Mouse (Mus musculus) lung, postnatal 36 days (tissue): Measurements from ENCODE around the gene Mlec.
"Not testable (repeated sequence)": the region's sequence is repeated elsewhere in the genome, so short reads cannot be mapped to it uniquely, and the experiment has no call there.

ENCODE experiments used
- DNase-seq: peaks from one replicate; pipeline ENCODE4 v3.0.0; 2022; ENCODE audit warnings: mixed read lengths

Mlec gene

GRCm38 (mm10) chr5:115149675-115150459 lies 8.1 kb downstream of the Mlec start:
- DNase-seq = no peak

- not testable (repeated sequence) for DNase-seq
Observed at GRCm38 (mm10) chr5:115148872-115149271, 9.1 kb downstream of the Mlec start.

GRCm38 (mm10) chr5:115148378-115148777 lies 9.6 kb downstream of the Mlec start:
- DNase-seq = no peak

- DNase-seq = no peak
Observed at GRCm38 (mm10) chr5:115147388-115147787, 10.6 kb downstream of the Mlec start.

GRCm38 (mm10) chr5:115146747-115147130 lies 11.2 kb downstream of the Mlec start:
- DNase-seq = no peak

- no peak for DNase-seq
Observed at GRCm38 (mm10) chr5:115145976-115146746, 11.8 kb downstream of the Mlec start.

GRCm38 (mm10) chr5:115145253-115145968 lies 12.6 kb downstream of the Mlec start:
- peak; percentile 49 for DNase-seq

- DNase-seq = no peak
Observed at GRCm38 (mm10) chr5:115144471-115144870, 13.5 kb downstream of the Mlec start.

GRCm38 (mm10) chr5:115143552-115143951 lies 14.4 kb downstream of the Mlec start:
- DNase-seq = no peak

GRCm38 (mm10) chr5:115142166-115142697 lies 15.7 kb downstream of the Mlec start:
- DNase-seq = no peak

GRCm38 (mm10) chr5:115140726-115141125 lies 17.3 kb downstream of the Mlec start:
- DNase-seq = no peak

GRCm38 (mm10) chr5:115139124-115139523 lies 18.9 kb downstream of the Mlec start:
- DNase-seq = no peak

GRCm38 (mm10) chr5:115134234-115135165 lies 23.5 kb downstream of the Mlec start, which contains the start of gene Unc119b:
Gene Unc119b (minus strand): TSS chr5:115134975.
- peak; percentile 89 for DNase-seq

- DNase-seq = no peak
Observed at GRCm38 (mm10) chr5:115133358-115134066, 24.5 kb downstream of the Mlec start.

GRCm38 (mm10) chr5:115132465-115132864 lies 25.5 kb downstream of the Mlec start:
- DNase-seq = no peak

GRCm38 (mm10) chr5:115129328-115129727 lies 28.7 kb downstream of the Mlec start:
- no peak for DNase-seq

- DNase-seq = no peak
Observed at GRCm38 (mm10) chr5:115127421-115128179, 30.4 kb downstream of the Mlec start.

GRCm38 (mm10) chr5:115126578-115127312 lies 31.2 kb downstream of the Mlec start:
- DNase-seq = no peak

- peak; percentile 92 for DNase-seq
Observed at GRCm38 (mm10) chr5:115125211-115125871, 32.6 kb downstream of the Mlec start.
